Mouse (Mus musculus): ENCODE measurements at regions not wholly inside any gene's neighbourhood (a gene's known extent, or its start where the extent isn't known, plus 50 kb on each side); places are given as distances from the start of the nearest gene placed in this dataset.

DNA sequence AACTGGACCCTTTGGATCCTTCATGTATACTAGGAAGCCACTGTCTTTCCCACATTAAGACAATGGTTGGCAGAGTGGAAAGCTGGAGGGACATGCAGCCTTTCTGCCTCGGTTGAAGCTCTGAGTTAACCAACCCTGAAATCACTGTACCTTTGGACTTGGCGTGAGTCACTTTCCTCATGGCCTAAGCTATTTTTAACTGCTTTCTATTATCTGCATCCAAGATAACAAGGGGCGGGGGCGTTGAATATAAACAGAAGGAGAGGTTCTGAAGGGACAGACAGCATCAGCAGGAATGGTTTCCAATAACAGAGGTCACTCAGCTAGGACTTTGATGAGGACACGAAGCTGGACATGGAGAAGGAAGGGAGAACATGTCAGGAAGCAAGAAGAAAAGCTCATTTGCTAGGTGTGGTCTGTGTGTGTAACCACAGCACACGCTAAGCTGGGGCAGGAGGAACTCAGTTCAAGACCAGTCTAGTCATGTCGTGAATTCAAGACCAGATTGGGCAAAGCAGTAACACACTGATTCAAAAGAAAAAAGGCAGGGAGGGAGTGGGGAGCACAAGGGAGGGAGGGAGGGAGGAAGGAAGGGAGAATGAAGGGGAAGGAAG lies 64.1 kb upstream of the Armc2 start:
- TF ChIP-seq POLR2A (IDR thresholded peaks at IDR 0.05; ENCODE audit: insufficient read length, low read depth) (no peak), TCF12 (IDR thresholded peaks at IDR 0.05; ENCODE audit: insufficient read depth, poor library complexity, severe bottlenecking) (no peak), MAX (IDR thresholded peaks at IDR 0.05; ENCODE audit: low read depth) (no peak)
